Mouse (Mus musculus): ENCODE measurements around the gene Ctdspl. TPM values are rescaled to one million over a fixed set of nuclear protein-coding genes. Genes with fewer than 3 reads are reported as not detected.

The Ctdspl gene
- polyA plus RNA-seq, 1 experiment from 2014 or later, result 2.5 TPM

GRCm38 (mm10) chr9:118933800-118934199 lies 7.5 kb downstream of the Ctdspl start:
- Histone ChIP-seq H3K27ac (replicated peaks) (no peak overlapping the region), H3K27me3 (no peaks in the 10 kb centered on the region)
- WGBS (ENCODE audit: insufficient replicate concordance), result 71% methylated on average over 9 of the region's 9 CpGs

GRCm38 (mm10) chr9:118934319-118934718 lies 8.1 kb downstream of the Ctdspl start:
- H3K4me1 ChIP-seq (replicated peaks), result peaks cover 24% of the 10 kb centered on the region
- no peak overlapping the region for H3K4me3 ChIP-seq (replicated peaks)
- no peaks in the 10 kb centered on the region for H3K27me3 ChIP-seq
- no peak overlapping the region for H3K4me2 ChIP-seq
- ATAC-seq (ENCODE audit: insufficient read depth), result no peak
- H3K9me3 ChIP-seq (replicated peaks), result no peaks in the 10 kb centered on the region
- 74% methylated on average over 12 of the region's 12 CpGs for WGBS (ENCODE audit: insufficient replicate concordance)
- no peak overlapping the region for H3K9ac ChIP-seq
- H3K36me3 ChIP-seq (replicated peaks), result no peaks in the 10 kb centered on the region
- H3K27ac ChIP-seq (replicated peaks), result no peak overlapping the region

More at GRCm38 (mm10) chr9:118933800-118934199, 7.5 kb downstream of the Ctdspl start:
- Histone ChIP-seq H3K9ac (no peak overlapping the region), H3K4me3 (replicated peaks) (no peak overlapping the region), H3K9me3 (replicated peaks) (no peaks in the 10 kb centered on the region), H3K36me3 (replicated peaks) (no peaks in the 10 kb centered on the region), H3K4me2 (no peak overlapping the region), H3K4me1 (replicated peaks) (peaks cover 22% of the 10 kb centered on the region; the same call in 1 of the 2 replicates)
- ATAC-seq (ENCODE audit: insufficient read depth), result no peak

GRCm38 (mm10) chr9:118935098-118935497 lies 8.8 kb downstream of the Ctdspl start:
- H3K27ac ChIP-seq (replicated peaks), result no peak overlapping the region
- no peaks in the 10 kb centered on the region for H3K9me3 ChIP-seq (replicated peaks)
- H3K4me2 ChIP-seq, result no peak overlapping the region
- no peak overlapping the region for H3K4me3 ChIP-seq (replicated peaks)
- WGBS (ENCODE audit: insufficient replicate concordance), result 67% methylated on average over 13 of the region's 13 CpGs
- no peaks in the 10 kb centered on the region for H3K36me3 ChIP-seq (replicated peaks)
- no peaks in the 10 kb centered on the region for H3K27me3 ChIP-seq
- no peak for ATAC-seq (ENCODE audit: insufficient read depth)
- H3K4me1 ChIP-seq (replicated peaks), result peaks cover 24% of the 10 kb centered on the region
- no peak overlapping the region for H3K9ac ChIP-seq

GRCm38 (mm10) chr9:118936071-118936470 lies 9.8 kb downstream of the Ctdspl start:
- Histone ChIP-seq H3K4me3 (replicated peaks) (no peak overlapping the region), H3K4me2 (no peak overlapping the region), H3K27ac (replicated peaks) (no peak overlapping the region), H3K4me1 (replicated peaks) (peaks cover 19% of the 10 kb centered on the region), H3K27me3 (no peaks in the 10 kb centered on the region), H3K36me3 (replicated peaks) (no peaks in the 10 kb centered on the region), H3K9ac (no peak overlapping the region), H3K9me3 (replicated peaks) (no peaks in the 10 kb centered on the region)
- 64% methylated on average over 12 of the region's 12 CpGs for WGBS (ENCODE audit: insufficient replicate concordance)
- no peak for ATAC-seq (ENCODE audit: insufficient read depth)

GRCm38 (mm10) chr9:118937515-118937914 lies 11.3 kb downstream of the Ctdspl start:
- Histone ChIP-seq H3K4me1 (replicated peaks) (peaks cover 22% of the 10 kb centered on the region), H3K36me3 (replicated peaks) (no peaks in the 10 kb centered on the region), H3K4me3 (replicated peaks) (no peak overlapping the region), H3K4me2 (no peak overlapping the region), H3K9ac (no peak overlapping the region), H3K27me3 (no peaks in the 10 kb centered on the region), H3K27ac (replicated peaks) (no peak overlapping the region), H3K9me3 (replicated peaks) (no peaks in the 10 kb centered on the region)
- 59% methylated on average over 3 of the region's 3 CpGs for WGBS (ENCODE audit: insufficient replicate concordance)
- no peak for ATAC-seq (ENCODE audit: insufficient read depth)

GRCm38 (mm10) chr9:118939410-118939809 lies 13.2 kb downstream of the Ctdspl start:
- ATAC-seq (ENCODE audit: insufficient read depth), result peak; percentile 33; the same call in 1 of the 2 replicates
- WGBS (ENCODE audit: insufficient replicate concordance), result 64% methylated on average over 13 of the region's 13 CpGs
- 0 out of 2 replicates have a peak overlapping the region, but pooled peaks have one; percentile 38 for H3K27ac ChIP-seq (replicated peaks)
- peak overlapping the region; percentile 18; the same call in 1 of the 2 replicates for H3K4me2 ChIP-seq
- H3K9ac ChIP-seq, result no peak overlapping the region
- no peak overlapping the region for H3K4me3 ChIP-seq (replicated peaks)
- no peaks in the 10 kb centered on the region for H3K36me3 ChIP-seq (replicated peaks)
- H3K4me1 ChIP-seq (replicated peaks), result peaks cover 33% of the 10 kb centered on the region
- no peaks in the 10 kb centered on the region for H3K27me3 ChIP-seq
- H3K9me3 ChIP-seq (replicated peaks), result no peaks in the 10 kb centered on the region

- 73% methylated on average over 12 of the region's 12 CpGs for WGBS (ENCODE audit: insufficient replicate concordance)
- H3K27ac ChIP-seq (replicated peaks), result peak overlapping the region; percentile 38; the same call in 1 of the 2 replicates
- no peaks in the 10 kb centered on the region for H3K27me3 ChIP-seq
- no peak overlapping the region for H3K9ac ChIP-seq
- H3K4me3 ChIP-seq (replicated peaks), result no peak overlapping the region
- no peaks in the 10 kb centered on the region for H3K9me3 ChIP-seq (replicated peaks)
- peak overlapping the region; percentile 18; the same call in 1 of the 2 replicates for H3K4me2 ChIP-seq
- H3K36me3 ChIP-seq (replicated peaks), result no peaks in the 10 kb centered on the region
- H3K4me1 ChIP-seq (replicated peaks), result peaks cover 36% of the 10 kb centered on the region
- ATAC-seq (ENCODE audit: insufficient read depth), result no peak
Measured at GRCm38 (mm10) chr9:118939831-118940230, 13.6 kb downstream of the Ctdspl start.

- ATAC-seq (ENCODE audit: insufficient read depth), result no peak
- peaks cover 36% of the 10 kb centered on the region for H3K4me1 ChIP-seq (replicated peaks)
- H3K36me3 ChIP-seq (replicated peaks), result no peaks in the 10 kb centered on the region
- no peak overlapping the region for H3K9ac ChIP-seq
- 70% methylated on average over 12 of the region's 12 CpGs for WGBS (ENCODE audit: insufficient replicate concordance)
- H3K27me3 ChIP-seq, result no peaks in the 10 kb centered on the region
- H3K4me2 ChIP-seq, result no peak overlapping the region
- no peaks in the 10 kb centered on the region for H3K9me3 ChIP-seq (replicated peaks)
- no peak overlapping the region for H3K4me3 ChIP-seq (replicated peaks)
- 0 out of 2 replicates have a peak overlapping the region, but pooled peaks have one; percentile 3 for H3K27ac ChIP-seq (replicated peaks)
Measured at GRCm38 (mm10) chr9:118940591-118941207, 14.4 kb downstream of the Ctdspl start.

GRCm38 (mm10) chr9:118942030-118942429 lies 15.8 kb downstream of the Ctdspl start:
- no peaks in the 10 kb centered on the region for H3K27me3 ChIP-seq
- no peak for ATAC-seq (ENCODE audit: insufficient read depth)

GRCm38 (mm10) chr9:118943941-118944340 lies 17.7 kb downstream of the Ctdspl start:
- no peak overlapping the region for H3K4me3 ChIP-seq (replicated peaks)
- no peak overlapping the region for H3K27ac ChIP-seq (replicated peaks)
- WGBS (ENCODE audit: insufficient replicate concordance), result 21% methylated on average over 5 of the region's 5 CpGs
- H3K9me3 ChIP-seq (replicated peaks), result no peaks in the 10 kb centered on the region
- H3K36me3 ChIP-seq (replicated peaks), result no peaks in the 10 kb centered on the region
- no peak for ATAC-seq (ENCODE audit: insufficient read depth)
- H3K4me2 ChIP-seq, result 0 out of 2 replicates have a peak overlapping the region, but pooled peaks have one; percentile 23
- no peaks in the 10 kb centered on the region for H3K27me3 ChIP-seq
- no peak overlapping the region for H3K9ac ChIP-seq
- peaks cover 26% of the 10 kb centered on the region for H3K4me1 ChIP-seq (replicated peaks)

More at GRCm38 (mm10) chr9:118942030-118942429, 15.8 kb downstream of the Ctdspl start:
- Histone ChIP-seq H3K27ac (replicated peaks) (no peak overlapping the region), H3K9ac (no peak overlapping the region), H3K9me3 (replicated peaks) (no peaks in the 10 kb centered on the region), H3K4me3 (replicated peaks) (no peak overlapping the region), H3K36me3 (replicated peaks) (no peaks in the 10 kb centered on the region), H3K4me1 (replicated peaks) (peaks cover 32% of the 10 kb centered on the region), H3K4me2 (no peak overlapping the region)
- WGBS (ENCODE audit: insufficient replicate concordance), result 73% methylated on average over 4 of the region's 4 CpGs

GRCm38 (mm10) chr9:118944388-118944787 lies 18.1 kb downstream of the Ctdspl start:
- Histone ChIP-seq H3K27ac (replicated peaks) (no peak overlapping the region), H3K36me3 (replicated peaks) (no peaks in the 10 kb centered on the region), H3K9me3 (replicated peaks) (no peaks in the 10 kb centered on the region), H3K4me2 (peak overlapping the region; percentile 23; the same call in 1 of the 2 replicates), H3K4me3 (replicated peaks) (no peak overlapping the region), H3K4me1 (replicated peaks) (peaks cover 25% of the 10 kb centered on the region), H3K9ac (no peak overlapping the region), H3K27me3 (no peaks in the 10 kb centered on the region)
- 0 out of 2 replicates have a peak, but pooled peaks have one; percentile 19 for ATAC-seq (ENCODE audit: insufficient read depth)
- WGBS (ENCODE audit: insufficient replicate concordance), result 24% methylated on average over 12 of the region's 12 CpGs
